Mouse (Mus musculus) left cerebral cortex, postnatal 14 days (tissue): ENCODE data around the gene Sh3pxd2b. TPM values are rescaled to one million over a fixed set of nuclear protein-coding genes. Genes with fewer than 3 reads are reported as not detected.

Experiments
- DNase-seq, 2 experiments: peaks; one replicate each; pipeline ENCODE4 v3.0.0; 2021 to 2022; ENCODE audit warnings: low spot score in 2 of 2, mixed read lengths in 1 of 2
- intact Hi-C: fragments of 180-260 bp; cut with DNase I; formaldehyde crosslinking; loops from one replicate; pipeline ENCODE4 v1.15.1; 2025
- total RNA-seq, 2 experiments: library from RNA; stranded (reverse); gene quantifications; 2 replicates each; pipeline ENCODE4 v1.2.3; 2021

Gene Sh3pxd2b
- total RNA-seq, 2 experiments from 2014 or later, result 20.7 to 23.2 TPM

DNA sequence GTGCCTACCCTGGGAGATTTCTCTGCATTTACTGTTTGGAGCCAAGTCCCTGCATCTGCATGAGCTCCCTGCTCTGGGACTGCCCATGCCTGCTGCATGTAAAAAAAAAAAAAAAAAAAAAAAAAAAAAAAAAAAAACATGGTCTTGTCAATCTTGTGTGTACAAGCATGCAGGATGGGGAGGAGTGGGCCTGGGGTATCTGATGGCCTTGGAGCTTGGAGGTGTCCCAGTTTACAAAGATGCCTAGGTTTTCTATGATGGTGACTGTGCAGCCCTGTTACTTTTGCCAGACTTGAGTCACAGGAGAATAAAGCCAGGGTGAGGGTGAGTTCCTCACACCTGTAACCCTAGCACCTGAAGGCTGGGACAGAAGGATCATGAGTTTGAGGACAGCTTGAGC, 61.4 kb downstream of the Sh3pxd2b start:
- intact Hi-C loops, result loop anchor here (5.0 kb wide), 1 partner anchor 62 kb away; the partner anchor contains the start of gene Sh3pxd2b
- no peak for DNase-seq

DNA sequence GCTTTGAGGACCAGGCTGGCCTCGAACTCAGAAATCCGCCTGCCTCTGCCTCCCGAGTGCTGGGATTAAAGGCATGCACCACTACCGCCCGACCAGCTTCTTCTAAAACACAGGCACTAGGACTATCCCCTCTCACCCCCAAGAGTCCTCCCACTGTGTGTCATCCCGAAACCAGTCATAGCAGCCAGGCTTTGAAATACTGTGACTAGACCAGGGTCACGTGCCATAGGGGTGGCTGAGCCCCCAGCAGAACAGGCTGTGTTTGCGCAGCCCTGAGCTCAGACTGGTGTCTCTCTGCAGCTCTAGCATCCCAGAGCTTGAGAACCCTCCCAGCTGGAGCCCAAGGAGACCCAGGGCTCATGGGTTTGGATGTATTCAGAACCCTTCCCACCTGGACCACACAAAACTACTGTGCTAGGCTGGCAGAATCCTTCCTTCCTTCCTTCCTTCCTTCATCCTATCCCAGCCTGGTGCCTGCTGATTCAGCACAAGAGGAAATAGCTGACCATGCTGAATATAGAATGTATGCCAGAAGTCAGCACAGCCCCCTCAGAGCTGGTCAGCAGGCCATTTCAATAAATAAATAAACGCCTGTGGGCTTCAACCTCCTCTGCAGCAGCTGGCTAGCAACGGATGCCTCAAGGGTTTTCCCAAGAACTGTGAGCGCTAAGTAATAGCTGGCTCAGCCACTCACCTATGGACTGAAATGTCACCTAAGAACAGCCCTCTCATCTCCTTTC, 62.4 kb downstream of the Sh3pxd2b start:
- DNase-seq, result no peak
- intact Hi-C loops, result loop anchor here (5.0 kb wide), 1 partner anchor 63 kb away; the partner anchor contains the start of gene Sh3pxd2b

DNA sequence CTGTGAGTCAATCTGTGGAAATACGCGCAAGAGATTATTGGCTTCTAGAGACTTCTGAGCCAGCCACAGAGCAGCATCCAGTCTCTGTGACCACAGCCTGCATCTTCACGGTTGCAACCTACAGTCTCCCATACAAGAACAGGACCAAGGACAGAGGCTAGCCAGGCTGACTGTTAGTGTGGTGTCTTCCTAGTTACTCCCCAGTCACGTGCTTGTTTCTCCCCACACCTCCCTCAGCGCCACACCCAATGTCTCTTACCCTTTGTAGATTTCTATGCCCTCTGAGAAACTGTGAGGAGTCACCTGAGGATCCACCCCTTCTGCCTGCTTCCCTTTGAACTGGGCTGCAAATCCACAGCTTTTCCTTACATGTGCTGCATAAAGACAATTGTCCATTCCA, 72.4 kb downstream of the Sh3pxd2b start:
- no peak for DNase-seq
- intact Hi-C loops, result no loop called here

DNA sequence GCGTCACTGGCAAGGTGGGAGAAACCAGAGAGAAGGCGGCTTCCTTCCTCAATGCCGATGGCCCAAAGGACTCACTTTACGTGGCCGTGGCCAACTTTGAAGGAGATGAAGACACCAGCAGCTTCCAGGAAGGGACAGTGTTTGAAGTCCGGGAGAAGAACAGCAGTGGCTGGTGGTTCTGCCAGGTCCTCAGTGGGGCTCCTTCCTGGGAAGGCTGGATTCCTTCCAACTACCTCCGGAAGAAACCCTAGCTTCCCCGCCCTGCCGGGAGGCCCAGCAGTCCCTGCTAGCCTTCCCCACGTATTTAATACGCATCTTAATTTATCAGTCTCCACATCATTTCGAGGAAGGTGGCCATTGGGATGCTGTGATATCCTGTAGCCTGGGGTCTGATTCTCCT, 75.7 kb downstream of the Sh3pxd2b start:
- DNase-seq, result no peak
- intact Hi-C loops, result no loop called here

DNA sequence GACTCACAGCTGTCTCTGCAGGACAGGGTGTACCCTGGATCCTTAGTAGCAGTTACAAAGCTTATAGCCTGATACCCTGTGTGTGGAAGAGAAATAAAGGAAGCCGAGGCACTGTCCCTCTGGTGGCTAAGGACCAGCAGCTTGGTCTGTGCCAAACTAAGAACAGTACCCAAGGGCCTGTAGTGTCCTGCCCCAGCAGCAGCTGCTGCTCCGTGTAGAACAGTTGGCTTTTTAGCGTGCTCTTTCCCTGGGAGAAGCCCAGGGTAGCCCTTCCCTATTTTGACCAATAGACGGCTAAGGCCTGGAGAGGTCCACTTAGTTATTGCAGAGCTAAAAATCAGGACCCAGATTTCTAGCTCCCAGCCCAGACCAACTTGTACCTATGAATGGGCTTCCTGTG, 77.0 kb downstream of the Sh3pxd2b start:
- no peak for DNase-seq
- intact Hi-C loops, result no loop called here

DNA sequence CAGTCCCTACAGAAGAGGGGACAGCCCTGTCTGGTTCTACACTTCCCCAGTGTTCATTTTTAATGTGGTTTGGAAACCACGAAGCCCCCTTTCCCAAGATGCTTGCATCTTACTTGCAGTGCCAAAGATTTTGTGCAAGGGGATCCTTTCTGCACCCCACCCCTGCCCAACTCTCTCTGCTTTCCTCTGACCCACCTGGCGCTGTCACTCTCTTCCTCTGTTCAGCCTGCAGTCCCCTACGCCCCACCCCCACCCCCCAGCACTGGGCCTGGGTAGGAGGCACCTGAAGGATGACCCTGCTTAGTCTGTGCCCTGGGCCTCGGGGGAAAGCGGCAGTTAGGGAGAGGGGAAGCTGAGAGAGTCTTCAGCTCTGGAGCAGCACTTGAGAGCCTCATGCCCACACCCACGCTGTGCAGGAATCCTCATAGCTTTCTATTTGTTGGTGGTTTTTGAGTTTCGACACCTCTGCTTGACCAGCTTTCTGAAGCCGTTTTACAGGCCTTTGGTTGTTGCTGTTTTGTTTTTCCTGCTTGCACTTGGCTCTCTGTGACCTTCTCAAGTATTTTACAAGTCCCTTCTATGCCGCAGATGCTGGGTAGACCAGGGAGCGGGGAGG, 77.5 kb downstream of the Sh3pxd2b start:
- intact Hi-C loops, result no loop called here
- no peak for DNase-seq

DNA sequence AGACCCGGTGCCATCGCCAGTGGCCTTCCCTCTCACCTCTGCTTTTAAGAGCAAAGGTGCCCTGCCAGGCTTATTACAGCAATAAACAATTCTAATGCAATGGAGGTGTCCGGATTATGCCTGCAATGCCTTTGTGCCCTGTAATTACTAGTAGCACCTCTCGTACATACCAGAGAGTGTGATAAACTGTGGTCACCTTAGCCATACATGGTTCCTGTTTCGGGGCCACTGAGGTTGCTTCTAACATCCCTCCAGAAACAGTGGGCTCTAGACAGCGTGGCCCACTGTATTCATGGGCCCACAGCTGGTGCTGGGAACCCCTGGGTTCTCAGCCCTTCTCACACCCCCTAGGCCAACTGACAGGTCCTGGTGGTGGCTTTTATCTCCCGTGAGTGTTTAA, 79.9 kb downstream of the Sh3pxd2b start:
- intact Hi-C loops, result no loop called here
- no peak for DNase-seq

DNA sequence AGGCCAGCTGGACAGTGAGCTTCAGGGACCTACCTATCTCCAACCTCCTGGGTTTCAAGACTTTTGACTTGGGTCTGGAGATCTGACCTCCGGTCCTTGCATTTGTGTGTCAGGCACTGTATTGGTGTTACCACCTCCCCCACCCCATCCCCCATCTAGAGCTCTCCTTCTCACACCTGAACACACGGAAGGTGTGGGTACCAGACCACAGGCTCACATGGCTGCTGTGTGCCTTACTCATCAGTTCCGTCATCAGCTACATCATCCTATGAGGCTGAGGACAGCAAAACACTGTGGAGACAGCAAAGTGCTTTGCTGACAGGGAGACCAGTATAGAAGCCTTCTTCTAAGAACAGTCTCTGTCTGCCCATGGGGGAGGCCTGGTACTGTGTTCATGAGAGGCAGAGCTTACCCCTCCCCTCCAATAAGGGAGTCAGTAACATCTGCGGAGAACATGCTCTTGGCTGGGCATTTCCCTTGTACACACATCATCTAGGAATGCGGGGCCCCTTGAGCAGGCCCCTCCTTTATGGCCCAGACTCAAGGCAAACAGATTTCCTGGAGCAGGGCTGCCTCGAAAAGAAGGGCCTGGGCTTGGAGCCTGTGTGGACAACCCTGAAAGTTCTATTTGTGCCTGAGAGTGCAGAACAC, 87.9 kb downstream of the Sh3pxd2b start:
- intact Hi-C loops, result no loop called here
- DNase-seq, result no peak

DNA sequence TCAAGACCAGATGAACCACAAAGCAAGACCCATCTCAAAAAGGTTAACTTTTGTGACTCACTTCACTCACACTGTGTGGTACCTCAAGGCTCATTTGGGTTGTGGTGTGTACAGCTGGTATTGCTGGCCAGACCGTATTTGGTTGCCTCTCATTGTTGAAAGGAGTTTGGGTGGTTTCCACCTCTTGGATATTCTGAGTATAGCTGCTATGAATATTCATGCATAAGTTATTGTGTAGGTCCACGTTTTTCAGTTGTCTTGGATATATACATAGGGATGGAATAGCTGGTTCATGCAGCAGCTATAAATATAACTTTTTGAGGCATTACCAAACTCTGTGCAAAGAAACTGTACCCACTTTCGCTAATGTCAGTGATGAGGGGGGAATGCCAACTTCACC, 95.0 kb downstream of the Sh3pxd2b start:
- DNase-seq, result peak in 1 of 2 experiments; percentile 29
- intact Hi-C loops, result no loop called here

DNA sequence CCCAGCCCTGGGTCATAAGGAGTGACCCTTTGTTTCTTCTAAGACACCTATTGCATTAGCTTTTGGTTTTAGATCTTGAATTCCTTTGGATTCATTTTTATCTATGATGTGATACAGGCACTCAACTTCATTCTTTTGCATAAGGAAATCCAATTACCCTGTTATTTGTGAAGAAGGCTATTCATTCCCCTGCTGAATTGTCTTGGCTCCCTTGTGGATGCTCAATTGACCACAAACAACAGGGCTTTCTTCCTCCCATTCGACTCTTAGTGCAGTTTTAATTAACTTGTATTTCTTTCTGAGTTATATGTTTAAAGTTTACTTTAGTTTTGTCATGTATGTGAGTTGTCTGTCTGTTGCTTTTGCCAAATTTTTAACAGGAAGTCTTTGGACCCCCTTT, 96.6 kb downstream of the Sh3pxd2b start:
- intact Hi-C loops, result no loop called here
- DNase-seq, result no peak

DNA sequence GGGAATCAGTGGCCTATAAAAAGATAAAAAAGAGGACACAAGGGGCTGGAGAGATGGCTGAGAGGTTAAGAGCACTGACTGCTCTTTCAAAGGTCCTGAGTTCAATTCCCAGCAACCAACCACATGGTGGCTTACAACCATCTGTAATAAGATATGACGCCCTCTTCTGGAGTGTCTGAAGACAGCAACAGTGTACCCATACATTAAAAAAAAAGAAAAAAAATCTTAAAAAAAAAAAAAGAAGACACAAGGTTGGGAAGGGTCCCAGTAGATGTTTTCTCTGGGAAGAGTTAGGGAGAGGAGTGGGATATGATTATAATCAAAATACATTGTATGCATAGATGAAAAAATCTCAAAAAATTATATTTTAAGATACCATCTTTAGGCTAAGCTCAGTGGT, 97.5 kb downstream of the Sh3pxd2b start:
- intact Hi-C loops, result no loop called here

DNA sequence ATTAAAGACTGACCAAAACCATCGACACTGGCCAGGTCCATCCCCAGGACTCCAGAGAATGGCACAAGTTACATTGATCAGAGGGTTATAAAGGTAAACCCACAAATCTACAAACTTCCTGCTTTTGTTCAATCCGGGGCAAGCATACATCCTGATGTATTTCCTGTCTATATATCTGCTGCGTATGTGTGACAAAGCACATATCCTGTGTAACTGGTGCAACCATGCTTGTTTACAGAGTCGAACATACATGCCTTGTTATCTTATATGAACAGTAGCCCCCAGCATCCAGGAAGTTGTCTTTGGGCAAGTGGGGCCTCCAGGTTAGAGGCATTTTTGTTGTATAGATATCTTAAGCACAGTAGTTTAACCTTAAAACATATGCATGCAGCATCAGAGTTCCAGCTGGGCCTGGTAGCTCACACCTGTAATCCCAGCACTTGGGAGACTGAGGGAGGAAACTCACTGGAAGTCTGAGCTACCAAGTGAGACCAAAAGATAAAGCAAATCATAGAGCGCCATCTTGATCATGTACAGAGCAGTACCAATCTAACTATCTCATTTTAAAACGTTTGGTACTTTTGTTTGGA, 98.1 kb downstream of the Sh3pxd2b start:
- intact Hi-C loops, result no loop called here
- no peak for DNase-seq

More for the DNA sequence above, 97.5 kb downstream of the Sh3pxd2b start:
- DNase-seq, result no peak

DNA sequence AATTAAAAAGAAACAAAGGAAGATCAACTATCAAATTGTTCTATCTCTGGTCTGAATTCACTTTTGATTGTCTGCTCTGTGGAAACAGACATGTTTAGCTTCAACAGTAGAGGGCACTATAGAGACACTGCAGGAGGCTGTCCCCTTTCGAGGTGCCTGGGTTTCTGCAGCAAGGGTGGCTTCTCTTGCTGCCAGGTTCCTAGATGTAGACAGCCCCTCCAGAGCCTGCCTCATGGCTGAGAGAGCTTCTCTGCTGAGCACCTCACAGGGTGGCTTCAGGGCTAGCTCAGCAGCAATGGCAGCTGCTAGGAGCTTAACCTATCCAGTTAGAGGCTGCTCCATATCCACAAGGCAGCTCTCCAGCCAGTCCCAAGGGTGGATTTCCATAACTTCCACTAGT, 102.6 kb downstream of the Sh3pxd2b start:
- peak; percentile 56 to 60 for DNase-seq
- intact Hi-C loops, result loop anchor here (5.0 to 10.0 kb wide), 4 partner anchors 52 to 265 kb away; partner anchors contain the start of gene Sh3pxd2b

DNA sequence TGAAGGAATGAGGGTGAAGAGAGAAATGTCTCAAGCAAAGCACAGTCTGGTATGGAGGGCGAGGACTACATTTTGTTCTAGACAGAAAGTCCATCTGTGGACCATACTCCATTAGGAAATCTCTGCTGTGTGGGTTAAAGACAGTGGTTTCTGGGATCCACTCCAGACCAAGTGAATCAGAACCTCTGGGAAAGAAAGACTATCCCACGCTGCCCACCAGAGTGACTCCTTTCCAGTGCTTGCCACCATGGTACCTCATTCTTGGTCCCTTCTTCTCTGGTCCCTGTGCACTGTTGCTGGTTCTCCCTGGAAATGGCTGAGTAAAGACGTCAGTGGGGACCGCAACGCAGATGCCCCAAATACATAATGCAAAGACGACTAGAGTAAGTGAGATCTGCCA, 103.7 kb downstream of the Sh3pxd2b start:
- no peak for DNase-seq
- intact Hi-C loops, result loop anchor here (5.0 to 10.0 kb wide), 4 partner anchors 51 to 263 kb away; partner anchors contain the start of gene Sh3pxd2b

DNA sequence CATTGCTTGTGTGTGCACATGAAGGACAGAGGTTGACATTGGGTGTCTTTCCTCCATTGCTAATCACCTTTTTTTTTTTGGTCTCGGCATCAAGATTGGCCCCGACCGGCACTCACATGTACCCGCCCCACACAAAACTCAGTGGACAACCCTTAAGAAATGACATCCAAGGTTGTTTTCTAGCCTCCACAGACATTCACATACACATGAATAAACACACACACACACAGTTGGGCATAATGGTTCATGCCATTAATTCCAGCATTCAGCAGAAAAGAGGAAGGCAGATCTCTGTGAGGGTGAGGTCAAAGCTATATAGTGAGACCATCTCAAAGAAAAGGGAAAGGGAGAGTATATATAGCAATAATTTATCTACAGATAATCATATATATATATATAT, 105.1 kb downstream of the Sh3pxd2b start:
- intact Hi-C loops, result loop anchor here (5.0 to 10.0 kb wide), 4 partner anchors 50 to 262 kb away; partner anchors contain the start of gene Sh3pxd2b
- no peak for DNase-seq

DNA sequence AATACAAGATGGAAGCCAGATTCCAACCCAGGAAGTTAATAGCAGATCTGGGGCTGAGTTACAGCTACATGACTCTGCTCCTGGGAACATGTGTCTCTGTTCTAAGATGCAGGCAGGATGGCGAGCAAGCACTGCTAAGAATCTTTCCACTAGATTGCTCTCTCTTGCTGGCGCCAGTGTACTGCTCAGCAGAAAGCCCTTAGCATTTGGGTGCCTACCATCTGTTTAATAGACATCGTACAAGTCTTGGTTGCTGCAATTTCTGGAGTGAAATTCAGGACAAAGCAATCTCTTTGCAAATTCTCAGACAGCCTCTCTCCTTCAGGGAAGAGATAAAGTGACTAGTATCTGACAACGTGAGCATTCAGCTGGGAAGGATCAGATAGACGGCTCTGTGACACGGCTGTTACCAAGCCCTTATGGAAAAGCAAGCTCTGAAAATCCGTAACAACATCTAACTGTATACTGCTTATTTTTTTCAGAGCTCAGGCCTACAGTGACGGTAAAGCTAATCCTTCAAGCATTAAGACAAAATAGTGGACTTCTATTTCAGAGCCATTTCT, 105.8 kb downstream of the Sh3pxd2b start:
- peak; percentile 47 to 50 for DNase-seq

DNA sequence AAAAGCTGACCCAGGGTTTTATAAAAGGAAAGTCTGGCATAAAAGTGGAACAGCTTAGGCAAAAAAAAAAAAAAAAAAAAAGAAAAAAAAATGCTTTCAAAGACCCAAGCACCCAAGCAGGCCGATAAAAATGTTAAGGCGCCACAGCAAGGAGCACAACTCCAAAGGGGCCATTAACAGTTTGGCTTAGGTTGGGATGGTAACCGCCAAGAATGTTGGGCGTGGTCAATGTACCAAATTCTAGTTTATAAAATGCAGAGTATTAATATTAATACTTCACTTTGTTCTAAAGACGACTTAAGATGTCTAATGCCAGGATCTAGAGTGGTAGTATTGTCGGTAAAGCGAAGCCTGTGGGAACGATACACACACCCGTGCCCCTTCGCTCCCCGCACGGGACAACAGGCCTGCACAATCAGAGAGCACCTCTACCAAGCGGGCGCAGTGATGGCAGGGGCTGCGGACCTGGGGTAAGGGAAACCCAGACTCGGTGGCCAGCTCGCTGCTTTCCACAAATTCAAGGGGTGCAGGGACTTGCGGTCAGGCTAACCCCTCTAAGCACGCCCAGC, 106.7 kb downstream of the Sh3pxd2b start:
- peak in 1 of 2 experiments; percentile 22 for DNase-seq
- intact Hi-C loops, result loop anchor here (2.0 to 10.0 kb wide), 6 partner anchors 48 to 260 kb away; partner anchors contain the start of genes Efcab9, Sh3pxd2b and Stk10

More for the DNA sequence above, 105.8 kb downstream of the Sh3pxd2b start:
- intact Hi-C loops, result loop anchor here (5.0 to 10.0 kb wide), 4 partner anchors 49 to 261 kb away; partner anchors contain the start of gene Sh3pxd2b

DNA sequence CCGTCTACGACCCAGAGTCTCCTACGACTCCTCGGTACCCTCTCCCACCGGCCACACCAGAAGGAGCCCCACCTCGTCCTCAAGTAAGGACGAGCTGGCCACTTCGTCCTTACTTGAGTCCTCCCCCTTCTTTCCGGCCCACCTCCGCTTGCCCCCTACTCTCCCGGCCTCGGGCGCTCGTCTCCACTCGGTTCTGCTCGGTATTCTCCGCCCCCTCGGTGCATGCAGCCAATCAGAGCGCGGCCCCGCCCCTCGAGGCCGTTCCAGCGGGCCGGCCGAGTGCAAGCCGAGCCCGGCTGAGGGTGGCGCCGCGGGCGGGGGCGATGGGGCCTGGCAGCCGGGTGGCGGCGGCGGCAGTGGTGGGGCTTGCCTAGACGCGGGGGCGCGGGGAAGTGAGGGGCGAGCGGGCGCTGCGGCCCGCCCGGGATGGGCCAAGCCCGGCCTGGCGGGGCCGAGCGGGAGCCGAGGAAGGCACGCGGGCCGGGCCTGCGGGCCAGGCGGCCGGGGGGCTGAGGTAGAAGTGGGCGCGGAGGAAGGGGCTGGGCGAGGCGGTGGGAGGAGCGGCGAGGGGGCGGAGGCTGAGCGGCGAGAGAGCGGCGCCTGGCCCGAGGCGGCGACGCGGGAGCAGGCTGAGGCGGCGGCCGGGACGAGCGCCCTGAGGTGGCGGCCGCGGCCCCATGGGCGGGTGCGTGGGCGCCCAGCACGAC, 107.3 kb downstream of the Sh3pxd2b start, which contains the start of gene Ubtd2:
Ubtd2 (plus strand) TSS at position 571 of the 707 bp plus-strand sequence.
- DNase-seq, result peak; percentile 96 to 97
- intact Hi-C loops, result loop anchor here (2.0 to 10.0 kb wide), 6 partner anchors 47 to 260 kb away; partner anchors contain the start of genes Efcab9, Sh3pxd2b and Stk10
